Mouse (Mus musculus): ENCODE measurements around the gene Ear6. TPM values are rescaled to one million over a fixed set of nuclear protein-coding genes. Genes with fewer than 3 reads are reported as not detected.

The Ear6 gene
- total and polyA plus RNA-seq, 3 experiments = not detected

DNA sequence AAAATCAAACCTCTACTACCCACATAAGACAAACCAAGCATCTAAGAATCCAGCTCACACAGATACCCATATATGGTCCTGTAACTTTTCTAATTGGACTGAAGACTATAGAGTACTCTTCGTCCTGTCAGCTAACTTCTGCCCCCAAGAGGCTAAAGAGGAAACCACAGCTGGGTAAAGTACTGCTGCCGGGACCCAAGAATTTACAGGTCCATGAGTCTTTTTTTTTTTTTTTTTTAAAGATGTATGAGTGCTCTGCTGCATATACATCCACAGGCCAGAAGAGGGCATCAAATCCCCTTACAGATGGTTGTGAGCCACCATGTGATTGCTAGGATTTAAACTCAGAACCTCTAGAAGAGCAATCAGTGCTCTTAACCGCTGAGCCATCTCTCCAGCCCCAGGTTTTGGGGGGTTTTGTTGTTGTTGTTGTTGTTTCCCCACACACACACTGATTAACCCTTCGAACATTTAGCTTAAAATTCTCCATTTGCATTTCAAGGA lies 30.1 kb downstream of the Ear6 start:
- H3K27ac ChIP-seq (ENCODE audit: insufficient read depth, low read depth) = no peak overlapping the region
- in situ Hi-C loops (cut with MboI; ENCODE audit: low pct_ligation_motif_present, low pct_unique_long_range_greater_than_20kb, low sequenced_read_pairs) = no loop called here
- dilution Hi-C loops (cut with MboI; ENCODE audit: extremely low pct_ligation_motif_present, extremely low pct_unique_long_range_greater_than_20kb, low sequenced_read_pairs) = no loop called here
- TF ChIP-seq CTCF (conservative IDR thresholded peaks at IDR 0.05 in 1 of 2, IDR thresholded peaks at IDR 0.05 in 1 of 2; ENCODE audit: low read depth in 2 of 2, low read length in 2 of 2) (peak; percentile 66 to 82; a peak in 3 of 4 replicates), KAT2A (IDR thresholded peaks at IDR 0.05; ENCODE audit: insufficient replicate concordance, low read length) (no peak), MEF2A (IDR thresholded peaks at IDR 0.05; ENCODE audit: borderline replicate concordance, low read depth, low read length) (0 out of 2 replicates have a peak, but pooled peaks have one; percentile 50), ZNF384 (IDR thresholded peaks at IDR 0.05; ENCODE audit: low read depth, low read length) (peak; percentile 98), MXI1 (IDR thresholded peaks at IDR 0.05; ENCODE audit: low read depth, low read length) (peak; percentile 80; the same call in 1 of the 2 replicates), JUN (IDR thresholded peaks at IDR 0.05; ENCODE audit: insufficient read depth, low read depth, low read length) (no peak), MAFK (IDR thresholded peaks at IDR 0.05; ENCODE audit: insufficient replicate concordance, low read length) (no peak), IRF4 (IDR thresholded peaks at IDR 0.05; ENCODE audit: low read depth, low read length) (no peak; the same call in 1 of the 2 replicates), ELF1 (IDR thresholded peaks at IDR 0.05; ENCODE audit: low read depth, low read length) (no peak), ZMIZ1 (IDR thresholded peaks at IDR 0.05; ENCODE audit: low read depth, low read length) (no peak), USF2 (conservative IDR thresholded peaks at IDR 0.05; ENCODE audit: low read depth, low read length) (no peak), SIN3A (IDR thresholded peaks at IDR 0.05; ENCODE audit: low read length) (peak; percentile 76; the same call in 1 of the 2 replicates), POLR2AphosphoS2 (IDR thresholded peaks at IDR 0.05; ENCODE audit: low read depth, low read length) (no peak), CHD2 (IDR thresholded peaks at IDR 0.05; ENCODE audit: low read length) (no peak), EP300 (IDR thresholded peaks at IDR 0.05; ENCODE audit: low read length) (no peak), ZC3H11A (IDR thresholded peaks at IDR 0.05; ENCODE audit: low read depth, low read length) (no peak), USF1 (IDR thresholded peaks at IDR 0.05; ENCODE audit: low read depth, low read length) (0 out of 2 replicates have a peak, but pooled peaks have one; percentile 23), ZKSCAN1 (IDR thresholded peaks at IDR 0.05; ENCODE audit: borderline replicate concordance, low read depth, low read length) (no peak), TCF12 (IDR thresholded peaks at IDR 0.05; ENCODE audit: low read depth, low read length) (0 out of 2 replicates have a peak, but pooled peaks have one; percentile 18), RCOR1 (conservative IDR thresholded peaks at IDR 0.05; ENCODE audit: low read depth, low read length) (0 out of 2 replicates have a peak, but pooled peaks have one; percentile 45), CHD1 (IDR thresholded peaks at IDR 0.05; ENCODE audit: low read depth, low read length) (no peak; the same call in 1 of the 2 replicates), MAZ (IDR thresholded peaks at IDR 0.05; ENCODE audit: low read depth, low read length) (peak; percentile 67; the same call in 1 of the 2 replicates), TBP (conservative IDR thresholded peaks at IDR 0.05; ENCODE audit: low read depth, low read length) (0 out of 2 replicates have a peak, but pooled peaks have one; percentile 37), SMC3 (IDR thresholded peaks at IDR 0.05; ENCODE audit: low read depth, low read length) (peak; percentile 39), NELFE (IDR thresholded peaks at IDR 0.05; ENCODE audit: low read depth, low read length) (peak; percentile 44; the same call in 1 of the 2 replicates), JUND (conservative IDR thresholded peaks at IDR 0.05; ENCODE audit: low read depth, low read length) (peak; percentile 55), GABPA (IDR thresholded peaks at IDR 0.05; ENCODE audit: insufficient replicate concordance, low read depth, low read length) (no peak), E2F4 (IDR thresholded peaks at IDR 0.05; ENCODE audit: insufficient replicate concordance, low read depth, low read length) (no peak), PAX5 (IDR thresholded peaks at IDR 0.05; ENCODE audit: low read length) (no peak), RAD21 (IDR thresholded peaks at IDR 0.05; ENCODE audit: low read depth, low read length) (peak; percentile 49), NRF1 (IDR thresholded peaks at IDR 0.05; ENCODE audit: low read depth, low read length) (no peak), ETS1 (conservative IDR thresholded peaks at IDR 0.05; ENCODE audit: low read depth, low read length) (peak; percentile 38; the same call in 1 of the 2 replicates), MAX (IDR thresholded peaks at IDR 0.05; ENCODE audit: low read length) (peak; percentile 73), MYC (IDR thresholded peaks at IDR 0.05; ENCODE audit: low read depth, low read length) (peak; percentile 93), BHLHE40 (IDR thresholded peaks at IDR 0.05; ENCODE audit: low read depth, low read length) (no peak), UBTF (IDR thresholded peaks at IDR 0.05; ENCODE audit: low read depth, low read length) (no peak), HCFC1 (IDR thresholded peaks at IDR 0.05; ENCODE audit: low read depth, low read length) (peak; percentile 50), POLR2A (IDR thresholded peaks at IDR 0.05; ENCODE audit: low read depth, low read length) (0 out of 2 replicates have a peak, but pooled peaks have one; percentile 38)
- peak overlapping the region; percentile 94 for H3K4me2 ChIP-seq (ENCODE audit: insufficient read depth, low read depth, poor library complexity, severe bottlenecking)
- no peaks in the 10 kb centered on the region for H3K27me3 ChIP-seq (replicated peaks)
- no peaks in the 10 kb centered on the region for H3K9me3 ChIP-seq (replicated peaks; ENCODE audit: low read length)
- peak; percentile 95 for DNase-seq (ENCODE audit: extremely low read depth)
- peaks cover 12 to 24% of the 10 kb centered on the region in 2 experiments for H3K36me3 ChIP-seq (replicated peaks in 1 of 2; ENCODE audit: control insufficient read depth in 1 of 2, insufficient read depth in 1 of 2, low read length in 1 of 2)
- H3K4me3 ChIP-seq (replicated peaks in 1 of 3; ENCODE audit: low read depth in 2 of 3, low read length in 2 of 3, poor library complexity in 1 of 3) = peak overlapping the region; percentile 48 to 71 (median 63)
- peaks cover 0 to 15% of the 10 kb centered on the region in 2 experiments; a peak in 2 of 4 replicates for H3K4me1 ChIP-seq (ENCODE audit: control insufficient read depth in 1 of 2, insufficient read depth in 2 of 2)
- peaks cover 13% of the 10 kb centered on the region for H3K79me2 ChIP-seq (replicated peaks; ENCODE audit: control insufficient read depth, extremely low read depth, insufficient read depth, poor library complexity, severe bottlenecking)
- H3K9ac ChIP-seq (ENCODE audit: insufficient read depth, low read depth) = peak overlapping the region; percentile 67

All from CH12.LX (cell line).